Mouse (Mus musculus): ENCODE measurements at regions not wholly inside any gene's neighbourhood (a gene's known extent, or its start where the extent isn't known, plus 50 kb on each side); places are given as distances from the start of the nearest gene placed in this dataset.

GRCm38 (mm10) chr7:40766142-40766541, 132.0 kb upstream of the Vstm2b start:
- Histone ChIP-seq H3K9ac (ENCODE audit: low read depth, low read length) (no peak overlapping the region), H3K4me3 (ENCODE audit: low read depth, low read length) (no peak overlapping the region), H3K36me3 (ENCODE audit: control insufficient read depth, insufficient read depth, low read length) (no peaks in the 10 kb centered on the region), H3K27ac (ENCODE audit: low read depth, low read length) (no peak overlapping the region), H3K4me1 (ENCODE audit: control insufficient read depth, insufficient read depth, low read length) (no peaks in the 10 kb centered on the region), H3K4me2 (no peak overlapping the region), H3K27me3 (ENCODE audit: control insufficient read depth, insufficient read depth, low read length) (no peaks in the 10 kb centered on the region), H3K9me3 (replicated peaks; ENCODE audit: control insufficient read depth, low read length) (no peaks in the 10 kb centered on the region)
- no peak for ATAC-seq (replicated peaks; ENCODE audit: insufficient number of reproducible peaks, low FRiP score, low TSS enrichment)
- 49% methylated on average over 3 of the region's 3 CpGs for WGBS (ENCODE audit: insufficient replicate concordance)

GRCm38 (mm10) chr7:40776220-40776619, 121.9 kb upstream of the Vstm2b start:
- Histone ChIP-seq H3K27me3 (ENCODE audit: control insufficient read depth, insufficient read depth, low read length) (no peaks in the 10 kb centered on the region), H3K4me3 (ENCODE audit: low read depth, low read length) (no peak overlapping the region), H3K9me3 (replicated peaks; ENCODE audit: control insufficient read depth, low read length) (no peaks in the 10 kb centered on the region), H3K4me1 (ENCODE audit: control insufficient read depth, insufficient read depth, low read length) (no peaks in the 10 kb centered on the region), H3K27ac (ENCODE audit: low read depth, low read length) (no peak overlapping the region), H3K36me3 (ENCODE audit: control insufficient read depth, insufficient read depth, low read length) (no peaks in the 10 kb centered on the region), H3K4me2 (no peak overlapping the region), H3K9ac (ENCODE audit: low read depth, low read length) (no peak overlapping the region)
- 16% methylated on average over 4 of the region's 4 CpGs for WGBS (ENCODE audit: insufficient replicate concordance)
- ATAC-seq (replicated peaks; ENCODE audit: insufficient number of reproducible peaks, low FRiP score, low TSS enrichment), result no peak

GRCm38 (mm10) chr7:40784906-40785305, 113.2 kb upstream of the Vstm2b start:
- Histone ChIP-seq H3K4me3 (ENCODE audit: low read depth, low read length) (no peak overlapping the region), H3K9ac (ENCODE audit: low read depth, low read length) (no peak overlapping the region), H3K4me2 (no peak overlapping the region), H3K27me3 (ENCODE audit: control insufficient read depth, insufficient read depth, low read length) (no peaks in the 10 kb centered on the region), H3K9me3 (replicated peaks; ENCODE audit: control insufficient read depth, low read length) (no peaks in the 10 kb centered on the region), H3K4me1 (ENCODE audit: control insufficient read depth, insufficient read depth, low read length) (no peaks in the 10 kb centered on the region), H3K27ac (ENCODE audit: low read depth, low read length) (no peak overlapping the region), H3K36me3 (ENCODE audit: control insufficient read depth, insufficient read depth, low read length) (no peaks in the 10 kb centered on the region)
- no peak for ATAC-seq (replicated peaks; ENCODE audit: insufficient number of reproducible peaks, low FRiP score, low TSS enrichment)
- 87% methylated on average over 1 of the region's 1 CpGs for WGBS (ENCODE audit: insufficient replicate concordance)

GRCm38 (mm10) chr7:40786758-40787157, 111.4 kb upstream of the Vstm2b start:
- Histone ChIP-seq H3K9ac (ENCODE audit: low read depth, low read length) (no peak overlapping the region), H3K27ac (ENCODE audit: low read depth, low read length) (no peak overlapping the region), H3K36me3 (ENCODE audit: control insufficient read depth, insufficient read depth, low read length) (no peaks in the 10 kb centered on the region), H3K4me1 (ENCODE audit: control insufficient read depth, insufficient read depth, low read length) (no peaks in the 10 kb centered on the region), H3K4me2 (no peak overlapping the region), H3K27me3 (ENCODE audit: control insufficient read depth, insufficient read depth, low read length) (no peaks in the 10 kb centered on the region), H3K4me3 (ENCODE audit: low read depth, low read length) (no peak overlapping the region), H3K9me3 (replicated peaks; ENCODE audit: control insufficient read depth, low read length) (no peaks in the 10 kb centered on the region)
- 78% methylated on average over 2 of the region's 2 CpGs for WGBS (ENCODE audit: insufficient replicate concordance)
- no peak for ATAC-seq (replicated peaks; ENCODE audit: insufficient number of reproducible peaks, low FRiP score, low TSS enrichment)

- H3K9me3 ChIP-seq (replicated peaks; ENCODE audit: control insufficient read depth, low read length), result no peaks in the 10 kb centered on the region
- 79% methylated on average over 2 of the region's 2 CpGs for WGBS (ENCODE audit: insufficient replicate concordance)
- H3K9ac ChIP-seq (ENCODE audit: low read depth, low read length), result no peak overlapping the region
- H3K27me3 ChIP-seq (ENCODE audit: control insufficient read depth, insufficient read depth, low read length), result no peaks in the 10 kb centered on the region
- no peak for ATAC-seq (replicated peaks; ENCODE audit: insufficient number of reproducible peaks, low FRiP score, low TSS enrichment)
- H3K36me3 ChIP-seq (ENCODE audit: control insufficient read depth, insufficient read depth, low read length), result no peaks in the 10 kb centered on the region
- no peaks in the 10 kb centered on the region for H3K4me1 ChIP-seq (ENCODE audit: control insufficient read depth, insufficient read depth, low read length)
- no peak overlapping the region for H3K4me2 ChIP-seq
- no peak overlapping the region for H3K4me3 ChIP-seq (ENCODE audit: low read depth, low read length)
- H3K27ac ChIP-seq (ENCODE audit: low read depth, low read length), result no peak overlapping the region
These were observed 109.6 kb upstream of the Vstm2b start for GRCm38 (mm10) chr7:40788486-40788885.

GRCm38 (mm10) chr7:40794458-40795207, 103.5 kb upstream of the Vstm2b start:
- ATAC-seq (replicated peaks; ENCODE audit: insufficient number of reproducible peaks, low FRiP score, low TSS enrichment), result no peak
- Histone ChIP-seq H3K27ac (ENCODE audit: low read depth, low read length) (no peak overlapping the region), H3K27me3 (ENCODE audit: control insufficient read depth, insufficient read depth, low read length) (no peaks in the 10 kb centered on the region), H3K9me3 (replicated peaks; ENCODE audit: control insufficient read depth, low read length) (no peaks in the 10 kb centered on the region), H3K36me3 (ENCODE audit: control insufficient read depth, insufficient read depth, low read length) (no peaks in the 10 kb centered on the region), H3K9ac (ENCODE audit: low read depth, low read length) (no peak overlapping the region), H3K4me1 (ENCODE audit: control insufficient read depth, insufficient read depth, low read length) (no peaks in the 10 kb centered on the region), H3K4me2 (no peak overlapping the region), H3K4me3 (ENCODE audit: low read depth, low read length) (no peak overlapping the region)
- 77% methylated on average over 11 of the region's 11 CpGs for WGBS (ENCODE audit: insufficient replicate concordance)

- no peaks in the 10 kb centered on the region for H3K4me1 ChIP-seq (ENCODE audit: control insufficient read depth, insufficient read depth, low read length)
- ATAC-seq (replicated peaks; ENCODE audit: insufficient number of reproducible peaks, low FRiP score, low TSS enrichment), result no peak
- no peaks in the 10 kb centered on the region for H3K9me3 ChIP-seq (replicated peaks; ENCODE audit: control insufficient read depth, low read length)
- 62% methylated on average over 7 of the region's 7 CpGs for WGBS (ENCODE audit: insufficient replicate concordance)
- H3K27me3 ChIP-seq (ENCODE audit: control insufficient read depth, insufficient read depth, low read length), result no peaks in the 10 kb centered on the region
- no peak overlapping the region for H3K4me3 ChIP-seq (ENCODE audit: low read depth, low read length)
- H3K4me2 ChIP-seq, result no peak overlapping the region
- H3K36me3 ChIP-seq (ENCODE audit: control insufficient read depth, insufficient read depth, low read length), result no peaks in the 10 kb centered on the region
- H3K27ac ChIP-seq (ENCODE audit: low read depth, low read length), result no peak overlapping the region
- H3K9ac ChIP-seq (ENCODE audit: low read depth, low read length), result no peak overlapping the region
These were observed 98.3 kb upstream of the Vstm2b start for GRCm38 (mm10) chr7:40799794-40800193.

GRCm38 (mm10) chr7:40801291-40801690, 96.8 kb upstream of the Vstm2b start:
- Histone ChIP-seq H3K9me3 (replicated peaks; ENCODE audit: control insufficient read depth, low read length) (no peaks in the 10 kb centered on the region), H3K36me3 (ENCODE audit: control insufficient read depth, insufficient read depth, low read length) (no peaks in the 10 kb centered on the region), H3K9ac (ENCODE audit: low read depth, low read length) (no peak overlapping the region), H3K27me3 (ENCODE audit: control insufficient read depth, insufficient read depth, low read length) (no peaks in the 10 kb centered on the region), H3K4me2 (no peak overlapping the region), H3K4me1 (ENCODE audit: control insufficient read depth, insufficient read depth, low read length) (no peaks in the 10 kb centered on the region), H3K4me3 (ENCODE audit: low read depth, low read length) (no peak overlapping the region), H3K27ac (ENCODE audit: low read depth, low read length) (no peak overlapping the region)
- 47% methylated on average over 2 of the region's 2 CpGs for WGBS (ENCODE audit: insufficient replicate concordance)
- no peak for ATAC-seq (replicated peaks; ENCODE audit: insufficient number of reproducible peaks, low FRiP score, low TSS enrichment)

GRCm38 (mm10) chr7:40805211-40805610, 92.9 kb upstream of the Vstm2b start:
- WGBS (ENCODE audit: insufficient replicate concordance), result 54% methylated on average over 2 of the region's 2 CpGs
- H3K4me1 ChIP-seq (ENCODE audit: control insufficient read depth, insufficient read depth, low read length), result no peaks in the 10 kb centered on the region

More at GRCm38 (mm10) chr7:40805211-40805610, 92.9 kb upstream of the Vstm2b start:
- no peak overlapping the region for H3K9ac ChIP-seq (ENCODE audit: low read depth, low read length)
- no peaks in the 10 kb centered on the region for H3K9me3 ChIP-seq (replicated peaks; ENCODE audit: control insufficient read depth, low read length)
- H3K36me3 ChIP-seq (ENCODE audit: control insufficient read depth, insufficient read depth, low read length), result no peaks in the 10 kb centered on the region
- no peak overlapping the region for H3K4me2 ChIP-seq
- no peak for ATAC-seq (replicated peaks; ENCODE audit: insufficient number of reproducible peaks, low FRiP score, low TSS enrichment)
- no peaks in the 10 kb centered on the region for H3K27me3 ChIP-seq (ENCODE audit: control insufficient read depth, insufficient read depth, low read length)
- no peak overlapping the region for H3K4me3 ChIP-seq (ENCODE audit: low read depth, low read length)
- H3K27ac ChIP-seq (ENCODE audit: low read depth, low read length), result no peak overlapping the region

Measured in heart, embryonic 11.5 days (tissue).